Mouse (Mus musculus) inflammation-experienced regulatory T-cells (primary cell): Measurements from ENCODE around the gene Dmtf1. TPM values are rescaled to one million over a fixed set of nuclear protein-coding genes. Genes with fewer than 3 reads are reported as not detected.

Source experiments
- polyA plus RNA-seq, 2 experiments: library from polyadenylated mRNA; unstranded; fragments of 100-300 nt; shearing (Covaris generic); gene quantifications; one replicate each; pipeline ENCODE4 v1.2.1; 2017

Dmtf1 gene
- 100 to 1,000 TPM in 1 of 2 experiments, 10 to 100 TPM in 1; 85.6 to 102 TPM for polyA plus RNA-seq

DNA sequence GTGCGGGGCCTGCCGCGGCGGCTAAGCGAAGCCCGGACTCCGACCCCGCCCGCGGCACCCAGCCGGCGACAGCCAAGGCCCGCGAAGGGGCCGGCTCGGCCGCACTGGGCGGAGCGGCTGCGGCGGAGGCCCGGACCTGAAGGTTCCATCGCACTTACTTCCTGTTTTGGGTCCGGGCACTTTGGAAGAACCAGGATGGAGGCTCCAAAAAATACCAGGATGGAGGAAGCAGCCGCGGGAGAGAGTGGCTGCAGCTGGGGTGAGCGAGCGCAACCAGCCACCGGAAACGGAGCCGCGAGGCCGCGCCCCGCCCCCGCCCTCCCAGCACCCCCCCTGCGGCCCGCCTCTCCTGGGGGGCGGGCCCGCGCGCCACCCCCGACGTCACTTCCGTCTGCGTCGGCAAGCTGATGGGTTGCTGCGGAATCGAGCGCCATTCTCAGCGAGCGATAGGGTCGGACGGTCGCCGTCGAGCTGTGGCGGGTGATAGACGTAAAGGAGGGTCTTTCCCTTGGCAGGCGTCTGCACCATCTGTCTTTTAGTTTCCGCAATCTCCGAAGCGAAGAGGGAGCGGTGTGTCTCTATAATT, at the start of gene Dmtf1:
Gene Dmtf1 (minus strand): TSS at position 321 of the 586 bp plus-strand sequence.

DNA sequence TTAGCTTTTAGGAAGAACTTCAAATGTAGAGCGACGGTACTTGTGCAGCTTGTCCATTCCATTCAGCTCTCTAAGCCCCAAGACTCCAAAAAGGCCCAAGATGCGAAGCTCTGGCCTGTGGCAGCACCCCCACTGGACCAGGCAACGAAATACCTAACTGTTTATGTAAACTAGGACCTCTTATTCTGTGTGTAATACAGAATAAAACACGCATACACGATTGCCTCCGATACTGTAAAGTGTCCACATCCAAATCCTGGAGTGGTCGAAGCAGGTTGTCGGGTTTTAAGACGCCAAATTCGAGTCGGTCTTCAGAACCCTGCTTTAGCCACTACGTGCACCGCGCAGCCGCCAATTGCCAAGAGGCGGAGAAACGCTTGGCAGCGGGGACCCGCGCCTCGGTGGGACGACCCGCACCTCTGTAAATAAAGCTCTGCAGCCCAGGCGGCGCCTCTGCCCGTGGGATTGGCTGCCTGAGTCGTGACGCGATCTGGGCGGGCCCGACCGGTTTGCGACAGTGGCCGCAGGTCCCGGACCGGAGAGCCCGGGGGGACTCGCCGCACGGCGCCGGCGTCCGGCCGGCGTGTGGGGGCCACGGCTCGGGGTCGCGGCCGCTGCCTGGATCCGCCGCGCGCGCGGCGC, 61.2 kb downstream of the Dmtf1 start, which contains the start of gene Tmem243:
Gene Tmem243 (plus strand): TSS at position 462 of the 642 bp plus-strand sequence.

Other genes starting within 250 kb of the Dmtf1 start
- 10 to 100 TPM; 66.8 to 68.3 TPM for gene Crot, start 164.5 kb downstream of the Dmtf1 start, polyA plus RNA-seq
- 100 to 1,000 TPM; 104 to 141 TPM for gene Tmem243, start 61.1 kb downstream of the Dmtf1 start, polyA plus RNA-seq
- gene 9330182L06Rik, start 104.3 kb upstream of the Dmtf1 start, polyA plus RNA-seq, result under 1 TPM in 1 of 2 experiments, not detected in 1; 0.49 TPM